Mouse (Mus musculus): ENCODE results near the gene Krtap31-1.
"Not testable (repeated sequence)": the region's sequence is repeated elsewhere in the genome, so short reads cannot be mapped to it uniquely, and the experiment has no call there.

Krtap31-1 gene

DNA sequence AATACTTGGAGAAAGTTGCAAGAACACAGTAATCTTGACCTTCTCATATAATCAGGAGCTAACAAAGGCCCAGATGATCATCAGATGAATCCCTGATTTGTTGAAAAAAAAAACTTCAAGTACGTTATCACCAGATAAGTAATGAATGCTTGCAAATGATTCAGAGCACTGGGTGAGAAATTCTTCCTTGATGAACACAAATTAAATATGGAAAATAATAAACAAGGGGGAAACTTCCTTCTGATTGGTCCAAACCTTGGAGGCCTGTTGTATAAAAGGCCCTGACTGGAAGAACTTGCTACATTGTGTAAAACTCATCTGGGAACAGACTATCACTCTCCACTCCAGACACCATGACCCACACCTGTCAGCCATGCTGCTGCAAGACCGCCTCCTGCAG is at the start of gene Krtap31-1:
TSS of gene Krtap31-1 (plus strand) at position 301 of the 400 bp plus-strand sequence.
- no peak for DNase-seq (ENCODE audit: low spot score)

DNA sequence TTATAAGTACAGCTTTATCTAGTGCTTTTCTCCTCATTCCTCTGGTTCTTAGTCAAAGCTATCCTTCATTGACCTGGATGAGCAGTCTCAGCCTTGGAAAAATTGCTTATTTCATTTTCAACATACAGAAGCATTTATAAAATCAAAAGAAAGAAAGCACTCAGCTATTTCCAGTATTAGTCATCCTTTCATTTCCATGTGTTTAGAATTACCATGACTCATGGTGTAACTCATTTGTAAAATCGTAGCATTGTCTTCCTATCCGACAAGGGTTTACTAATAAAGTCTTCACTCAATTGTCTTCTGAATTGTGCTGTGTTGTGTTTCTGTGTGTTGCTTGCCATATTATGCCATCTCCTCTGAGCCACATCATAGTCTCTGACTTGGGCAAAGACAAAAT is 49.0 kb upstream of the Krtap31-1 start:
- DNase-seq (ENCODE audit: low spot score) = no peak

DNA sequence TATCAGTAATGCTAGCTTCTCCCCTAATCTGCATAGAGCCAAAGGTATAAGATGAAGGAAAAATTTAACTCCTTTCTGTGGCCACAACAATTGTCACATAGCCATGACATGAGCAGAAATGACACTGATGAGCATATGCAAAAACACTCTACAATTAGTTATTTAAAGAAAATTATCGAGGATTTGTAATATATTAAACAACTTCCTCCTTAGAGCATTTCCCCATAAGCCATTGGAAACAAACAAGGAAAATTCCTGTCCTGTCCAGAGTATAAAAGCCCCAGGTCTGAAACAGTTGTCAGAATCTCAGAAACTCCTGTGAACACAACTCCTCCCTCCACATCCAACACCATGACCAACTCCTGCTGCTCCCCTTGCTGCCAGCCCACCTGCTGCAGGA is 43.5 kb upstream of the Krtap31-1 start, which contains the start of gene Gm11559:
TSS of gene Gm11559 (plus strand) at position 301 of the 400 bp plus-strand sequence.
- not testable (repeated sequence) for DNase-seq (ENCODE audit: low spot score)

DNA sequence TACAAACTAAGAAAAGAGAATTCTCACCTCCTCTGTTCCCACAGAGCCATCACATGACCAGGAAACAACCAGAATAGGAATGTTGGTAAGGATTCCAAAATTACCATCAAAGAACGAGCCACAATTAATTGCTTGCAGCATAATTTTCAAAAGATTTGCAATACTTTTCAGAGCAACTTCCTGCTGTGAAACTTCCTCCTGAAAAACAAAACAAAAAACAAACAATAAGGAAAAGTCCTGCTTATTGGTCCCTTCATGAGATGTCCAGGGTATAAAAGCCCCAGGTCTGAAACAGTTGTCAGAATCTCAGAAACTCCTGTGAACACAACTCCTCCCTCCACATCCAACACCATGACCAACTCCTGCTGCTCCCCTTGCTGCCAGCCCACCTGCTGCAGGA is 34.6 kb upstream of the Krtap31-1 start, which contains the start of gene Krtap9-1:
TSS of gene Krtap9-1 (plus strand) at position 301 of the 400 bp plus-strand sequence.
- not testable (repeated sequence) for DNase-seq (ENCODE audit: low spot score)

DNA sequence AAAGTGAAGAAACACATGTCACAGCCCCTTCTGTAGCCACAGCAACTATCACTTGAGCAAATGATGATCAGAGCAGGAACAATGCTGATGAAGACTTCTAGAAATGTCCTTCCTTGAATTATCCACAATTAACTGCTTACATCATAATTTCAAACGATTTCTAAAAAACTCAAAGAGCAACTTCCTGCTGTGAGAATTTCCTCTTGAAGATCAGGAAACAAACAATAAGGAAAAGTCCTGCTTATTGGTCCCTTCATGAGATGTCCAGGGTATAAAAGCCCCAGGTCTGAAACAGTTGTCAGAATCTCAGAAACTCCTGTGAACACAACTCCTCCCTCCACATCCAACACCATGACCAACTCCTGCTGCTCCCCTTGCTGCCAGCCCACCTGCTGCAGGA is 28.8 kb upstream of the Krtap31-1 start, which contains the start of gene Gm11567:
TSS of gene Gm11567 (plus strand) at position 301 of the 400 bp plus-strand sequence.
- not testable (repeated sequence) for DNase-seq (ENCODE audit: low spot score)

DNA sequence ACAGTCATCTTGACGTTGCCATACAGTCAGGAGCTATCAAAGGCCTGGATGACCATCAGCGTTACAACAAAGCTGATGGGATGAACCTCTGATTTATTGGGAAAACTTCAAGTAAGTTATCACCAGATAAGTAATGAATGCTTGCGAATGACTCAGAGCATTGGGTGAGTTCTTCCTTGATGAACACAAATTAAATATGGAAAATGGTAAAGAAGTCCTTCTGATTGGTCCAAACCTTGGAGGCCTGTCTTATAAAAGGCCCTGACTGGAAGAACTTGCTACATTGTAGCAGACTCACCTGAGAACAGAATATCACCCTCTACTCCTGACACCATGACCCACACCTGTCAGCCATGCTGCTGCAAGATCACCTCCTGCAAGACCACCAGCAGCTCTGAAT is 6.7 kb downstream of the Krtap31-1 start, which contains the start of gene Gm11565:
TSS of gene Gm11565 (plus strand) at position 301 of the 400 bp plus-strand sequence.
- no peak for DNase-seq (ENCODE audit: low spot score)

DNA sequence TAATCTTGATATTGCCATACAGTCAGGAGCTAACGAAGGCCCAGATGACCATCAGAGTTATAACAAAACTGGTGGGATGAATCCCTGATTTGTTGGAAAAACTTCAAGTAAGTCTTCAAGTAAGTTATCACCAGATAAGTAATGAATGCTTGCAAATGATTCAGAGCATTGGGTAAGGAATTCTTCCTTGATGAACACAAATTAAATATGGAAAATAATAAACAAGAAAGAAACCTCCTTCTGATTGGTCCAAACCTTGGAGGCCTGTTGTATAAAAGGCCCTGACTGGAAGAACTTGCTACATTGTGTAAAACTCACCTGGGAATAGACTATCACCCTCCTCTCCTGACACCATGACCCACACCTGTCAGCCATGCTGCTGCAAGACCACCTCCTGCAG is 28.3 kb downstream of the Krtap31-1 start, which contains the start of gene Krtap31-2:
TSS of gene Krtap31-2 (plus strand) at position 301 of the 400 bp plus-strand sequence.
- DNase-seq (ENCODE audit: low spot score) = no peak

DNA sequence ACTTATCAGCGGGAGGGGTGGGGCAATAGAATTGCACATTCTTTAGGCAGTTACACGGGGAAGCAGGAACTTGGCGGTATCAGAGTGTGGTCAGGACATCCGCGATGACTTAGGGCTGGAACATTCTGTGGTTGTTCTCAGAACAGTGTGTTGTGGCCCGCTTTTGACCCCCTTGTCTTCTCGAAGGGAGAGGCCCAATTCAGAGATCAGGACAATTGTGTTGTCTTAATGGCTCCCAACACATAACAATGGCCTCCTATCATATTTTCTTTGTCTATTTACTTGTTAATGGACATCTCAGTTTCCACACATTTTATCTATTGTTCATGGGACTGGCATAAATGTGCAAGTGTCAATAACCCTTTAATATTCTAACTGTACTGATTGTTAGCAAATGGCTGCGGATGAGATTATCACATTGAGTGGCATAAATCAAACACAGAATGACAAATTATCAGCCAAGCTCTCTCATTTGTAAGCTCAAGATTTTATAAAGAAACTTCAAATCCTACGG is 30.1 kb downstream of the Krtap31-1 start:
- no peak for DNase-seq (ENCODE audit: low spot score)

DNA sequence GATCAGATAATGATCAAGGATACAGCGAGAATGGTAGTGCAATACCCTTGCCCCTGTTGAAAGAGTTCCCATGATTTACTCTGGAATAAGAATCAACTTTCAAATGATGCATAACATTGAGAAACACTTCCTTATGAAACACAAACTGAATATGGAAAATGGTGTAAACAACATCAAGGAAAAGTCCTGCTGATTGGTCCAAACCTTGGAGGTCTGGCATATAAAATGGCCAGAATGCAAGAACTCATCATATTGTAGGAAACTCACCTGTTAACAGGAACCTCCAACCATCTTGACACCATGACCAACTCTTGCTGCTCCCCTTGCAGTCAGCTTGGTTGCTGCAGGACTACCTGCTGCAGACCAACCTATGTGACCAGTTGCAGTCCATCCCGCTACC is 40.5 kb downstream of the Krtap31-1 start, which contains the start of gene Krtap9-5:
TSS of gene Krtap9-5 (plus strand) at position 301 of the 400 bp plus-strand sequence.
- no peak for DNase-seq (ENCODE audit: low spot score)
